Mouse (Mus musculus) bone marrow macrophage, adult 2 months (primary cell): ENCODE results near the gene Naglu.

Source experiments
- CTCF ChIP-seq: IDR thresholded peaks from 2 replicates; pipeline ENCODE4 v1.5.1; 2012; ENCODE audit warnings: low read depth, mild to moderate bottlenecking, low read length, moderate library complexity
- POLR2A ChIP-seq: IDR thresholded peaks from 2 replicates; pipeline ENCODE4 v1.6.1; 2012; ENCODE audit warnings: mild to moderate bottlenecking, low read depth, low read length, borderline replicate concordance

GRCm38 (mm10) chr11:101065002-101065401 is 4.8 kb upstream of the Naglu start:
- no peak for TF ChIP-seq POLR2A
- no peak for TF ChIP-seq CTCF
